In the genomic region with DNA sequence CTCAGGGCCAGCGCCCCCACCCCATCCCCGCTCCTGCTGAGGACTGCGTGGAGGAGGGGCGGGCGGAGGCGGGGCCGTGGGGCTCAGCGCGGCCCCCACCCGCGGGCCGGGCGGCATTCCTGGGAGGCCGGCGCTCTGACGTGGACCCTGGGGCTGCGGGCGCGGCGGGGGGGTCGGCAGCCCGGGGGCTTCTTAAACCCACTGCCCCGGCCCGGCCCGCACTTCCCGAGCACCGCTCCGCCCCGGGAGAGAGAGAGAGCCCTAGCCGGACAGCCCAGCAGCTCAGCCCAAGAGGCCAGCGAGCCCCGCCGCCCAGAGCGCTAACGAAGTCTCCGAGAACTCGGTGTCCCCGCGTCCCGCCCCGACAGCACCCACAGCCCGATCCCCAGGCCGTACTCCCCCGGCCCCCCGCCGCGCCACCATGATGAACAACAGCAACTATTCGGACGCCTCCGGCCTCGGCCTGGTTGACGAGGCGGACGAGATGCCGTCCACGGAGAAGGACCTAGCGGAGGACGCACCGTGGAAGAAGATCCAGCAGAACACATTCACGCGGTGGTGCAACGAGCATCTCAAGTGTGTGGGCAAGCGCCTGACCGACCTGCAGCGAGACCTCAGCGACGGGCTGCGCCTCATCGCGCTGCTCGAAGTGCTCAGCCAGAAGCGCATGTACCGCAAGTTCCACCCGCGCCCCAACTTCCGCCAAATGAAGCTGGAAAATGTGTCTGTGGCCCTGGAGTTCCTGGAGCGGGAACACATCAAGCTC, we compare ENCODE assay signal across 9 mouse cellular contexts. TPM values are rescaled to one million over a fixed set of nuclear protein-coding genes. Genes with fewer than 3 reads are reported as not detected.
DNase-seq lines count a peak whose midpoint lies in the region; ATAC-seq lines count a peak whose summit lies in the region.
"Had no signal": no experiment of that assay in that cellular context is flagged by ENCODE, and none has a peak within 500 bp of the region (broad histone marks: within the 10 kb centered on the region; RNA-seq: fewer than 3 reads in every experiment).

A gene (plus strand): TSS at position 219 of the 766 bp plus-strand sequence.

- H3K4me1 ChIP-seq in forebrain, embryonic 14.5 days (ENCODE audit: control insufficient read depth, insufficient read depth, low read length) = peaks cover 23% of the 10 kb centered on the region; the same call in 1 of the 2 replicates
- peaks cover 21% of the 10 kb centered on the region for H3K4me1 ChIP-seq in liver, embryonic 12.5 days
- H3K4me1 ChIP-seq in neural tube, embryonic 14.5 days (ENCODE audit: control insufficient read depth, insufficient read depth, low read length) = peaks cover 11% of the 10 kb centered on the region; the same call in 1 of the 2 replicates

- ATAC-seq in forebrain, embryonic 14.5 days = peak; percentile 25; the same call in 1 of the 2 replicates
- no peak for ATAC-seq in liver, embryonic 12.5 days
- ATAC-seq in neural tube, embryonic 14.5 days (ENCODE audit: low read depth) = 0 out of 2 replicates have a peak, but pooled peaks have one; percentile 10

- H3K9ac ChIP-seq in forebrain, embryonic 14.5 days (ENCODE audit: low read length) = peak within 1 kb of the TSS; percentile 62
- peak within 1 kb of the TSS; percentile 29 for H3K9ac ChIP-seq in liver, embryonic 12.5 days
- H3K9ac ChIP-seq in neural tube, embryonic 14.5 days (replicated peaks; ENCODE audit: low read depth, low read length) = peak within 1 kb of the TSS; percentile 50

- WGBS in forebrain, embryonic 14.5 days = 1% methylated on average over 50 of the region's 77 CpGs
- WGBS in liver, embryonic 12.5 days (ENCODE audit: insufficient replicate concordance) = under 1% methylated on average over 75 of the region's 77 CpGs
- WGBS in neural tube, embryonic 14.5 days = under 1% methylated on average over 61 of the region's 77 CpGs

- peak within 1 kb of the TSS; percentile 39 for H3K4me3 ChIP-seq in forebrain, embryonic 14.5 days (ENCODE audit: low read depth, low read length)
- H3K4me3 ChIP-seq in liver, embryonic 12.5 days = peak within 1 kb of the TSS; percentile 42
- peak within 1 kb of the TSS; percentile 36 for H3K4me3 ChIP-seq in neural tube, embryonic 14.5 days (ENCODE audit: low read depth, low read length)

- H3K27ac ChIP-seq in forebrain, embryonic 14.5 days (ENCODE audit: low read depth, low read length) = no peak within 1 kb of the TSS; the same call in 1 of the 2 replicates
- no peak within 1 kb of the TSS for H3K27ac ChIP-seq in liver, embryonic 12.5 days
- peak within 1 kb of the TSS; percentile 1; the same call in 1 of the 2 replicates for H3K27ac ChIP-seq in neural tube, embryonic 14.5 days (ENCODE audit: low read depth, low read length)
- H3K27ac ChIP-seq: macrophage had no signal

- H3K27me3 ChIP-seq in forebrain, embryonic 14.5 days (replicated peaks; ENCODE audit: control insufficient read depth, insufficient read depth, low read length) = peaks cover 22% of the 10 kb centered on the region
- peaks cover 78% of the 10 kb centered on the region for H3K27me3 ChIP-seq in liver, embryonic 12.5 days (replicated peaks)
- peaks cover 18% of the 10 kb centered on the region for H3K27me3 ChIP-seq in neural tube, embryonic 14.5 days (ENCODE audit: control insufficient read depth, insufficient read depth, low read length)

- H3K36me3 ChIP-seq in forebrain, embryonic 14.5 days (ENCODE audit: control insufficient read depth, insufficient read depth, low read length) = no peaks in the 10 kb centered on the region
- H3K36me3 ChIP-seq in liver, embryonic 12.5 days = no peaks in the 10 kb centered on the region
- H3K36me3 ChIP-seq in neural tube, embryonic 14.5 days (ENCODE audit: control insufficient read depth, insufficient read depth, low read length) = no peaks in the 10 kb centered on the region

- H3K9me3 ChIP-seq in forebrain, embryonic 14.5 days (replicated peaks; ENCODE audit: control insufficient read depth, low read length) = no peaks in the 10 kb centered on the region
- no peaks in the 10 kb centered on the region for H3K9me3 ChIP-seq in liver, embryonic 12.5 days (replicated peaks)
- no peaks in the 10 kb centered on the region for H3K9me3 ChIP-seq in neural tube, embryonic 14.5 days (ENCODE audit: control insufficient read depth, low read length)

- peak; percentile 44 to 71 for DNase-seq in adrenal gland, adult (ENCODE audit: inconsistent age in 2 of 2, low spot score in 1 of 2)
- DNase-seq in adrenal gland, adult 8-10 months = no peak
- DNase-seq in adrenal gland, adult 18-20 months (ENCODE audit: low spot score in 2 of 2) = peak; percentile 26 to 52
- DNase-seq in forebrain, embryonic 14.5 days (ENCODE audit: low spot score) = peak; percentile 24
- peak; percentile 83 for DNase-seq in heart, postnatal 4 days
- no peak for DNase-seq in right cerebral cortex, postnatal 25 days

- peak within 1 kb of the TSS; percentile 73 for H3K4me2 ChIP-seq in forebrain, embryonic 14.5 days (ENCODE audit: low read length)
- H3K4me2 ChIP-seq in liver, embryonic 12.5 days = peak within 1 kb of the TSS; percentile 64
- H3K4me2 ChIP-seq in neural tube, embryonic 14.5 days (ENCODE audit: low read depth, low read length) = peak within 1 kb of the TSS; percentile 70

RNA-seq across cellular contexts. Expression of the gene that starts here (rescaled TPM):
- total RNA-seq in adrenal gland, adult 8-10 months (2022) = 1 to 10 TPM; 2.9 to 8.6 (median 5.2) TPM
- total RNA-seq in adrenal gland, adult 18-20 months (2021) = 1 to 10 TPM; 2.6 to 4.6 TPM
- polyA plus RNA-seq in forebrain, embryonic 14.5 days (2014; fragmentation: Nextera tagmentation; extraction: Ambion mirVana) = 1.1 and 2.5 TPM in 2 replicates
- 100 to 1,000 TPM; 303 to 309 TPM for total RNA-seq in heart, postnatal 4 days (2021)
- 2.2 and 2.8 TPM in 2 replicates for polyA plus RNA-seq in liver, embryonic 12.5 days (2016; fragmentation: Nextera tagmentation; extraction: Ambion mirVana)
- 4.9 and 5.0 TPM in 2 replicates for polyA plus RNA-seq in neural tube, embryonic 14.5 days (2014; fragmentation: Nextera tagmentation; extraction: Ambion mirVana)
- polyA plus RNA-seq: macrophage had no signal

Comparison
In these comparisons a context has a peak if more than half of its experiments do, and no peak if none do; other contexts are left out.
1. RNA of the gene that starts here (total RNA-seq): 303 to 309 TPM in heart, postnatal 4 days; 2.9 to 8.6 TPM in adrenal gland, adult 8-10 months and 2.6 to 4.6 TPM in adrenal gland, adult 18-20 months; every median in the first group is over 10 times any median in the second.
2. DNase-seq: peak in adrenal gland, adult (2 of 2), adrenal gland, adult 18-20 months (2 of 2), forebrain, embryonic 14.5 days (single experiment) and heart, postnatal 4 days (single experiment); none in adrenal gland, adult 8-10 months (single experiment) and right cerebral cortex, postnatal 25 days (single experiment).
3. Peak in every context shown above with its lines, with median percentiles within 50 percentile points of each other: H3K4me2 ChIP-seq, H3K4me3 ChIP-seq and H3K9ac ChIP-seq.